In genomic region chr11:82434832-82435182, GRCm38 (mm10) we compare ENCODE assay signal across 10 mouse cellular contexts. TPM values are rescaled to one million over a fixed set of nuclear protein-coding genes. Genes with fewer than 3 reads are reported as not detected.
A peak's percentile ranks its signal among the peaks of the same experiment; 100 is the strongest.
DNase-seq lines count a peak whose midpoint lies in the region; ATAC-seq and TF ChIP-seq lines count a peak whose summit lies in the region.
"Had no signal": no experiment of that assay in that cellular context is flagged by ENCODE, and none has a peak within 500 bp of the region (broad histone marks: within the 10 kb centered on the region; RNA-seq: fewer than 3 reads in every experiment).

No protein-coding gene starts in this region.

- no peak overlapping the region for H3K9ac ChIP-seq in heart, embryonic 15.5 days
- H3K9ac ChIP-seq in forebrain, postnatal 0 days, result peak overlapping the region; percentile 60

- no peak for ATAC-seq in heart, embryonic 15.5 days (replicated peaks; ENCODE audit: insufficient number of reproducible peaks, insufficient read depth, low FRiP score, low read depth)
- peak; percentile 69 for ATAC-seq in forebrain, postnatal 0 days
- ATAC-seq in activated CD4-positive, CD25-positive, alpha-beta regulatory T cell, adult 4 months, result no peak

- H3K4me2 ChIP-seq in heart, embryonic 15.5 days, result peak overlapping the region; percentile 60
- peak overlapping the region; percentile 77 for H3K4me2 ChIP-seq in forebrain, postnatal 0 days (ENCODE audit: low read depth)

- H3K27me3 ChIP-seq in heart, embryonic 15.5 days, result peaks cover 74% of the 10 kb centered on the region
- peaks cover 29% of the 10 kb centered on the region for H3K27me3 ChIP-seq in forebrain, postnatal 0 days (ENCODE audit: insufficient read depth, low read length)
- H3K27me3 ChIP-seq in midbrain, embryonic 10.5 days (ENCODE audit: low read depth, poor library complexity, severe bottlenecking), result peaks cover 82% of the 10 kb centered on the region

- no peak for TF ChIP-seq CTCF in forebrain, postnatal 0 days (IDR thresholded peaks at IDR 0.05; ENCODE audit: low read depth)

- H3K27ac ChIP-seq in heart, embryonic 15.5 days, result no peak overlapping the region
- no peak overlapping the region for H3K27ac ChIP-seq in forebrain, postnatal 0 days (ENCODE audit: low read depth, low read length)
- H3K27ac ChIP-seq in midbrain, embryonic 10.5 days (replicated peaks), result no peak overlapping the region

- no peaks in the 10 kb centered on the region for H3K9me3 ChIP-seq in heart, embryonic 15.5 days (replicated peaks)
- H3K9me3 ChIP-seq in forebrain, postnatal 0 days (ENCODE audit: low read length), result no peaks in the 10 kb centered on the region
- H3K9me3 ChIP-seq in midbrain, embryonic 10.5 days (replicated peaks), result no peaks in the 10 kb centered on the region

- H3K36me3 ChIP-seq in heart, embryonic 15.5 days, result no peaks in the 10 kb centered on the region
- no peaks in the 10 kb centered on the region for H3K36me3 ChIP-seq in forebrain, postnatal 0 days (ENCODE audit: insufficient read depth)
- no peaks in the 10 kb centered on the region for H3K36me3 ChIP-seq in midbrain, embryonic 10.5 days

- intact Hi-C loops in heart, postnatal 25 days (cut with DNase I), result no loop called here

- 2% methylated on average over 36 of the region's 36 CpGs for WGBS in heart, embryonic 15.5 days
- 3% methylated on average over 36 of the region's 36 CpGs for WGBS in forebrain, postnatal 0 days
- 4% methylated on average over 36 of the region's 36 CpGs for WGBS in midbrain, embryonic 10.5 days

- peaks cover 5% of the 10 kb centered on the region for H3K4me1 ChIP-seq in heart, embryonic 15.5 days (replicated peaks)
- no peaks in the 10 kb centered on the region for H3K4me1 ChIP-seq in forebrain, postnatal 0 days (ENCODE audit: insufficient read depth)
- H3K4me1 ChIP-seq in midbrain, embryonic 10.5 days, result peaks cover 14% of the 10 kb centered on the region

- no peak for DNase-seq in heart, postnatal 25 days (ENCODE audit: low spot score)
- DNase-seq in R1 (ENCODE audit: low read depth, low spot score), result peak; percentile 19
- DNase-seq in forebrain, postnatal 0 days, result peak; percentile 69
- DNase-seq in midbrain, embryonic 10.5 days (ENCODE audit: low spot score), result no peak
- no peak for DNase-seq in T-cell, adult 2 months (ENCODE audit: low spot score)
- no peak for DNase-seq in cerebellum, postnatal 36 days
- DNase-seq: cerebellum, adult 9-11 months had no signal

- peak overlapping the region; percentile 35 for H3K4me3 ChIP-seq in heart, embryonic 15.5 days
- H3K4me3 ChIP-seq in forebrain, postnatal 0 days (ENCODE audit: low read depth, low read length), result peak overlapping the region; percentile 51
- H3K4me3 ChIP-seq in midbrain, embryonic 10.5 days, result peak overlapping the region; percentile 61

RNA-seq across cellular contexts. Expression of gene Tmem132e, which starts 46.1 kb away (rescaled TPM):
- polyA plus RNA-seq in heart, embryonic 15.5 days (2015; fragmentation: Nextera tagmentation; extraction: Ambion mirVana), result 0.06 and 0.22 TPM in 2 replicates
- total RNA-seq in heart, postnatal 25 days (2021), result under 1 TPM; 0.18 to 0.22 TPM
- 14.1 and 18.5 TPM in 2 replicates for total RNA-seq in forebrain, postnatal 0 days (2014; rRNA removed)
- polyA plus RNA-seq in forebrain, postnatal 0 days (2015; fragmentation: Nextera tagmentation; extraction: Ambion mirVana), result 1.5 and 2.2 TPM in 2 replicates
- 0.89 and 0.93 TPM in 2 replicates for polyA plus RNA-seq in midbrain, embryonic 10.5 days (2016; fragmentation: Nextera tagmentation; extraction: Ambion mirVana)
- polyA plus RNA-seq in activated CD4-positive, CD25-positive, alpha-beta regulatory T cell, adult 4 months (2017; shearing (Covaris generic)), result not detected
- total RNA-seq: neutrophil, adult 5-6 weeks had no signal

Comparison
In these comparisons a context has a peak if more than half of its experiments do, and no peak if none do; other contexts are left out.
1. DNase-seq: peak in R1 (single experiment) and forebrain, postnatal 0 days (single experiment); none in heart, postnatal 25 days (single experiment), midbrain, embryonic 10.5 days (single experiment), T-cell, adult 2 months (single experiment) and cerebellum, postnatal 36 days (0 of 2).
2. Peak in every context shown above with its lines, with median percentiles within 50 percentile points of each other: H3K4me3 ChIP-seq.